Mouse (Mus musculus): ENCODE results near the gene Ppm1h. TPM values are rescaled to one million over a fixed set of nuclear protein-coding genes. Genes with fewer than 3 reads are reported as not detected.

Ppm1h gene
- polyA plus RNA-seq, 1 experiment from 2014 or later = 33.5 TPM

GRCm38 (mm10) chr10:122846476-122846875, 167.9 kb downstream of the Ppm1h start:
- no peak overlapping the region for H3K4me3 ChIP-seq (replicated peaks; ENCODE audit: low read depth, low read length)
- H3K9ac ChIP-seq (ENCODE audit: low read depth, low read length) = no peak overlapping the region
- H3K4me1 ChIP-seq (replicated peaks; ENCODE audit: insufficient read depth, low read length) = no peaks in the 10 kb centered on the region
- no peaks in the 10 kb centered on the region for H3K36me3 ChIP-seq (ENCODE audit: insufficient read depth, low read length)
- ATAC-seq (replicated peaks; ENCODE audit: low FRiP score, low read depth) (no peak), DNase-seq (ENCODE audit: low spot score) (no peak)
- no peak overlapping the region for H3K4me2 ChIP-seq (ENCODE audit: low read length)
- H3K27me3 ChIP-seq (ENCODE audit: insufficient read depth, low read length) = no peaks in the 10 kb centered on the region
- 75% methylated on average over 1 of the region's 1 CpGs for WGBS
- H3K27ac ChIP-seq = no peak overlapping the region
- H3K9me3 ChIP-seq (replicated peaks; ENCODE audit: low read length) = no peaks in the 10 kb centered on the region; the same call in 1 of the 2 replicates
- TF ChIP-seq CTCF (IDR thresholded peaks at IDR 0.05; ENCODE audit: low read depth) = no peak

GRCm38 (mm10) chr10:122848020-122848457, 169.5 kb downstream of the Ppm1h start:
- DNase-seq (ENCODE audit: low spot score) = no peak
- TF ChIP-seq CTCF (IDR thresholded peaks at IDR 0.05; ENCODE audit: low read depth) = no peak
- Histone ChIP-seq H3K4me3 (replicated peaks; ENCODE audit: low read depth, low read length) (no peak overlapping the region), H3K9ac (ENCODE audit: low read depth, low read length) (no peak overlapping the region), H3K4me2 (ENCODE audit: low read length) (no peak overlapping the region), H3K27me3 (ENCODE audit: insufficient read depth, low read length) (no peaks in the 10 kb centered on the region), H3K4me1 (replicated peaks; ENCODE audit: insufficient read depth, low read length) (no peaks in the 10 kb centered on the region), H3K36me3 (ENCODE audit: insufficient read depth, low read length) (no peaks in the 10 kb centered on the region), H3K27ac (0 out of 2 replicates have a peak overlapping the region, but pooled peaks have one; percentile 4), H3K9me3 (replicated peaks; ENCODE audit: low read length) (no peaks in the 10 kb centered on the region; the same call in 1 of the 2 replicates)
- 64% methylated on average over 2 of the region's 2 CpGs for WGBS
- no peak for ATAC-seq (replicated peaks; ENCODE audit: low FRiP score, low read depth)

GRCm38 (mm10) chr10:122851267-122852160, 173.0 kb downstream of the Ppm1h start:
- no peak for TF ChIP-seq CTCF (IDR thresholded peaks at IDR 0.05; ENCODE audit: low read depth)
- Histone ChIP-seq H3K36me3 (ENCODE audit: insufficient read depth, low read length) (no peaks in the 10 kb centered on the region), H3K4me2 (ENCODE audit: low read length) (no peak overlapping the region), H3K27me3 (ENCODE audit: insufficient read depth, low read length) (no peaks in the 10 kb centered on the region), H3K27ac (no peak overlapping the region), H3K4me1 (replicated peaks; ENCODE audit: insufficient read depth, low read length) (peaks cover 20% of the 10 kb centered on the region; the same call in 1 of the 2 replicates), H3K4me3 (replicated peaks; ENCODE audit: low read depth, low read length) (no peak overlapping the region), H3K9ac (ENCODE audit: low read depth, low read length) (no peak overlapping the region), H3K9me3 (replicated peaks; ENCODE audit: low read length) (no peaks in the 10 kb centered on the region)
- ATAC-seq (replicated peaks; ENCODE audit: low FRiP score, low read depth) (no peak), DNase-seq (ENCODE audit: low spot score) (no peak)
- 68% methylated on average over 16 of the region's 16 CpGs for WGBS

GRCm38 (mm10) chr10:122854571-122854970, 176.0 kb downstream of the Ppm1h start:
- TF ChIP-seq CTCF (IDR thresholded peaks at IDR 0.05; ENCODE audit: low read depth) = no peak
- H3K4me3 ChIP-seq (replicated peaks; ENCODE audit: low read depth, low read length) = no peak overlapping the region
- no peaks in the 10 kb centered on the region for H3K9me3 ChIP-seq (replicated peaks; ENCODE audit: low read length)
- H3K4me2 ChIP-seq (ENCODE audit: low read length) = no peak overlapping the region
- 74% methylated on average over 6 of the region's 6 CpGs for WGBS
- H3K9ac ChIP-seq (ENCODE audit: low read depth, low read length) = no peak overlapping the region
- no peaks in the 10 kb centered on the region for H3K36me3 ChIP-seq (ENCODE audit: insufficient read depth, low read length)
- H3K4me1 ChIP-seq (replicated peaks; ENCODE audit: insufficient read depth, low read length) = peaks cover 28% of the 10 kb centered on the region
- no peak for DNase-seq (ENCODE audit: low spot score)
- peak overlapping the region; percentile 19; the same call in 1 of the 2 replicates for H3K27ac ChIP-seq
- no peaks in the 10 kb centered on the region for H3K27me3 ChIP-seq (ENCODE audit: insufficient read depth, low read length)
- no peak for ATAC-seq (replicated peaks; ENCODE audit: low FRiP score, low read depth)

- H3K27ac ChIP-seq = peak overlapping the region; percentile 19; the same call in 1 of the 2 replicates
- DNase-seq (ENCODE audit: low spot score) (peak; percentile 47), ATAC-seq (replicated peaks; ENCODE audit: low FRiP score, low read depth) (no peak)
These were observed 176.6 kb downstream of the Ppm1h start for GRCm38 (mm10) chr10:122855149-122855548.

GRCm38 (mm10) chr10:122856040-122856764, 177.6 kb downstream of the Ppm1h start:
- H3K36me3 ChIP-seq (ENCODE audit: insufficient read depth, low read length) = no peaks in the 10 kb centered on the region
- ATAC-seq (replicated peaks; ENCODE audit: low FRiP score, low read depth) = no peak
- peaks cover 30% of the 10 kb centered on the region for H3K4me1 ChIP-seq (replicated peaks; ENCODE audit: insufficient read depth, low read length)
- WGBS = 36% methylated on average over 17 of the region's 17 CpGs
- H3K4me2 ChIP-seq (ENCODE audit: low read length) = no peak overlapping the region
- H3K4me3 ChIP-seq (replicated peaks; ENCODE audit: low read depth, low read length) = no peak overlapping the region
- DNase-seq (ENCODE audit: low spot score) = peak; percentile 67
- no peaks in the 10 kb centered on the region for H3K27me3 ChIP-seq (ENCODE audit: insufficient read depth, low read length)
- no peak overlapping the region for H3K9ac ChIP-seq (ENCODE audit: low read depth, low read length)
- TF ChIP-seq CTCF (IDR thresholded peaks at IDR 0.05; ENCODE audit: low read depth) = no peak
- H3K27ac ChIP-seq = peak overlapping the region; percentile 81
- no peaks in the 10 kb centered on the region for H3K9me3 ChIP-seq (replicated peaks; ENCODE audit: low read length)

More at GRCm38 (mm10) chr10:122855149-122855548, 176.6 kb downstream of the Ppm1h start:
- Histone ChIP-seq H3K9ac (ENCODE audit: low read depth, low read length) (no peak overlapping the region), H3K9me3 (replicated peaks; ENCODE audit: low read length) (no peaks in the 10 kb centered on the region), H3K36me3 (ENCODE audit: insufficient read depth, low read length) (no peaks in the 10 kb centered on the region), H3K4me2 (ENCODE audit: low read length) (no peak overlapping the region), H3K27me3 (ENCODE audit: insufficient read depth, low read length) (no peaks in the 10 kb centered on the region), H3K4me3 (replicated peaks; ENCODE audit: low read depth, low read length) (no peak overlapping the region), H3K4me1 (replicated peaks; ENCODE audit: insufficient read depth, low read length) (peaks cover 30% of the 10 kb centered on the region)
- 55% methylated on average over 4 of the region's 4 CpGs for WGBS
- no peak for TF ChIP-seq CTCF (IDR thresholded peaks at IDR 0.05; ENCODE audit: low read depth)
